Mouse (Mus musculus): ENCODE data around the gene Ntn3.

- no peak for TF ChIP-seq POLR2A (IDR thresholded peaks at IDR 0.05; ENCODE audit: low read depth, low read length)
- no peak for TF ChIP-seq CTCF (IDR thresholded peaks at IDR 0.05; ENCODE audit: extremely low read depth, insufficient read length, insufficient replicate concordance, low read depth, low read length)
Measured at GRCm38 (mm10) chr17:24236479-24236878, 27.1 kb upstream of the Ntn3 start.

Data from small intestine, adult 2 months (tissue).